Mouse (Mus musculus): ENCODE results near the gene Cyb561a3.

Cyb561a3 gene

DNA sequence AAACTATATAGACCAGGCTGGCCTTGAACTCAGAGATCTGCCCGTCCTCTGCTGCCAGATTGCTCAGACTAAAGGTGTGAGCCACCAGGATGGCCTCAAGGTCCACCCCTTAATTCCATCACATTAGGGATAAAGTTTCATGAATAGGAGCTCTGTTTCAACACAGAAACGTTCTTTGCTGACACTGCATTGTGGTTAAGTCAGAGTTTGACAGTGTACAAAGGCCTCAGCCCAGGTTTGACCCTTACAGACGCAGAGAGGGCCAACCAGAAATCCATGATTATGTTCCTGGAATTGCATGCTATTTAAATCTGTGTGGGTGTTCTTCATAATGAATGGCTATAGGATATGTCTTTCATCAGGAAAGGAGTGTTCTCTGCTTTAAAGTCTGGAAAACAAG is 13.3 kb downstream of the Cyb561a3 start:
- no peak for DNase-seq (ENCODE audit: low spot score in 2 of 2)

DNA sequence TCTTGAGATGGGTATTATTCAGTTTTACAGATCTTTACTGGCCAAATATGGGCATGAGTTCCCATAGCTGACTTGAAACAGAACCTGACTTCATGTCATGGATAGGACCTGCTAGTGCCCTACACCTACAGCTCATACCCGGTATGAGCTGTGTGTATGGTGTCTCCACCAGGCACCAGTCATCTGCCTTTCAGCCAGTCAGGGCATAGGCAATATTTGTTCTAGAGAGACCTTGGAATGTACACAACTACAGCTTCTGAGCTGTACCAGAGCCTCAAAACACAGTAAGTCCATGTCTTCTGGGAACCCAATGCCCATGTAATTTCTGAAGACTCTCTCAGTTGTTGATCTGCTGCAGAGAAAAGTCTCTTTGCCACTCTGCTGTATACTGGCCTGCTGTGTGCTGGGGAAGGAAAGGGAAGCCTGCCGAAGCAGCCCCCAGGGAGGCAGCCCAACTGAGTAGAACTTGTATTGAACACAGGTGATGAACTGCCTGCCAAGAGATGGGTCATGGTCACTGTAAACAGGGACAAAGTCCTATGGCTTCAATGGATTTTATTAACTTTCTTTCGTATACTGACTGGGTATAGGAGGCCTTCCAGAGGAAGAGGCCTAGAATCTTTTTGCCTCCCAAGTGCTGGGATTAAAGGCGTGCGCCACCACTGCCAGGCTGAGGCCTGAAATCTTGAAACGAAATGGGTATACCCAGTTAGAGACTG is 14.8 kb downstream of the Cyb561a3 start:
- DNase-seq (ENCODE audit: low spot score in 2 of 2), result no peak

DNA sequence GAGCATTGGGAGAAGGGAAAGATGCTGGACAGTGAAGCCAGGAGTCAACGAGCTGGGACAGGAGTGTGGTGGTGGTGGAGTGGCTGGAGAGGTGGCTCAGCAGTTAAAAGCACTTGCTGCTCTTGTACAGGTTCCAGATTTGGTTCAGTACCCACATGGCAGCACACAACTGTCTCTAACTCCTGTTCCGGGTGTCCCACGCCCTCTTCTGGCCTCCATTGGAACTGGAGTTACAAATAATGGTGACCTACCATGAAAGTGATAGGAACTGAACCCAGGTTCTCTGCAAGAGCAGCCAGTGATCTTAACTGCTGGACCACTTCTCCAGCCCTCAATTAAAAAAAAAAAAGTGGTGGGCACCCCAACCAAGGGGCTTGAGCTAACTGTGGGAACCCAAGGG is 21.2 kb downstream of the Cyb561a3 start:
- peak; percentile 59 to 74 for DNase-seq (ENCODE audit: low spot score in 2 of 2)

- DNase-seq (ENCODE audit: low spot score in 2 of 2), result no peak
Measured at GRCm38 (mm10) chr19:10599648-10600047, 22.7 kb downstream of the Cyb561a3 start.

DNA sequence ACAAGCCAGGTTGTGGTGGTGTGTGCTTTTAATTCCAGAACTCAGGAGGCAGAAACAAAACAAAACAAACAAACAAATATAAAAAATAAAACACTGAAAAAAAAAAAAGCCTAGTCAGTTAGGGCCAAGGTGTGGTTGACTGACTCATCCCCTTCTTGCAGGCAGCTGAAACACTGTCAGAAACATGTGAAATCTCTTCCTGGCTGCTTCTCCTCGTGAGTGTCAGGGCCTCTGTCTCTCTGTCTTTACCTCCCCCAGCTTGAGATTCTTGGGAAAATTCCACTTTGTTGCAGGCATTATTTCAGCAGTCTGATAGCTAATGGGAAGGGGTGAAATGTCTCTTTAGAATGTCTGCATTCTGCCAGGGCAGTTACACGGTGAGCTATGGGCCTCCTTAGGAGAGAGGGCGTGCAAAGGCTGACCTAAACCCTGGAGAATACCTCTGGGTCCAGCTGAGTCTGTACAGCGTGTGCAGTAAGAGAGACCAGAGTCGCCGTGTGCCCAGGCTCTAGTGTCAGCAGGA is 25.3 kb downstream of the Cyb561a3 start:
- no peak for DNase-seq (ENCODE audit: low spot score in 2 of 2)

DNA sequence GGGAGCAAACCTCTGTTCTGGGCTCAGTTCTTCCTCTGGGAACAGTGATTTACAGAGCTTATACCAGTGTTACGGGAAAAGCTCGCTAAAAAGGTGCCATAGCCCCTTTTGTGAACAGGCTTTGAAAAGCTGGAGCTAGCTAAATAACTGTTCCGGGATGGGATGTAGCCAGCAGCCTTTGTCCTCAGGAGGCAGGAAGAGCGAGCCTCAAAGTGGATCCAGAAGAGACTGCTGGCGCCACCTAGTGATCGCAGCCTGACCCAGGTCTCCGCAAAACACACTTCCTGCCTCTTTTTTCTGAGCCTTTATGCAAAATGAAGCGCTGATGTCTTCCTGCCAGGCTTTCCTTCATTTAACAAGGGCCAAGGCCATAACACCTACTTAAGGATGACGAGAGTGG is 25.8 kb downstream of the Cyb561a3 start:
- peak; percentile 83 to 94 for DNase-seq (ENCODE audit: low spot score in 2 of 2)

DNA sequence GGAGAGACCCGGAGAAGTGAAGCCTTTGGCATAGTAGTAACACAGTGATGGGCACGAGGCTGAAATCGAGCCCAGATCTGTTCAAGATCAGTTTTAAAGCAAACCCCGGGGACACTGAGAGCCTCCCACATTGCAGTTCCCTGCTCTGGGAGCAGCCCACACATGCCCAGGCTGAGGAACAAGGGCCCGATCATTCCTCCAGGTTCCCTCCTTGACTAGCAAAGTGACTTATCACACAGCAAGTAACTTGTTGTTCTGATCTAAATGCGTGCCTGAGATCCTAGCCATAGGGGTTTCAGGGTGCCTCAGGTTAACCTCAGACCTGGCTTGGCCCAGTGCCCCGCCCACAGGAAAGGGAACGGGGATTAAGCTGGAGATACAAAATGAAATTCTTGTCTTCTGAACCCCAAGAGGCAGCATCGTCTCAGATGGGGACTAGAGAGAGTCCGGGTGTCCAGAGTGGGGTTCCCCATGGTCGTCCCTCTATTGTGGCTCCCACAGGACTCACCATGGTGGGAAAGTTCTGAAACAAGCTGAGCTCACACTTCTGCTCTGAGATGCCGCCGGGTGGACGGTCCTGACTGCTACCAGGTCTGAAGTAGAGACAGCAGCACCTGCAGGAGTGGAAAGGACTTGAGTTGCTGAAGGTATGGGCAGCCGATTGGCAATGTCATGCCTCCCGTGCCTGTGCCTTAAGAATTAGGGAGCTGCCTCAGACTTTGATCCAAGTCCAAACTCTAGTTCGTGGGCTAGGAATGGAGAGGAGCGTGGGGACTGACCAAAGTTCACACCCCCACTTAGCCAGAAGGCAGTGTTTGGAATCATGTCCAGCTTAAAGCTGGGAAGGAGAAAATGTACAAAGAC is 26.9 kb downstream of the Cyb561a3 start:
- no peak for DNase-seq (ENCODE audit: low spot score in 2 of 2)

- no peak for DNase-seq (ENCODE audit: low spot score in 2 of 2)
Measured at GRCm38 (mm10) chr19:10604534-10604933, 27.6 kb downstream of the Cyb561a3 start.

DNA sequence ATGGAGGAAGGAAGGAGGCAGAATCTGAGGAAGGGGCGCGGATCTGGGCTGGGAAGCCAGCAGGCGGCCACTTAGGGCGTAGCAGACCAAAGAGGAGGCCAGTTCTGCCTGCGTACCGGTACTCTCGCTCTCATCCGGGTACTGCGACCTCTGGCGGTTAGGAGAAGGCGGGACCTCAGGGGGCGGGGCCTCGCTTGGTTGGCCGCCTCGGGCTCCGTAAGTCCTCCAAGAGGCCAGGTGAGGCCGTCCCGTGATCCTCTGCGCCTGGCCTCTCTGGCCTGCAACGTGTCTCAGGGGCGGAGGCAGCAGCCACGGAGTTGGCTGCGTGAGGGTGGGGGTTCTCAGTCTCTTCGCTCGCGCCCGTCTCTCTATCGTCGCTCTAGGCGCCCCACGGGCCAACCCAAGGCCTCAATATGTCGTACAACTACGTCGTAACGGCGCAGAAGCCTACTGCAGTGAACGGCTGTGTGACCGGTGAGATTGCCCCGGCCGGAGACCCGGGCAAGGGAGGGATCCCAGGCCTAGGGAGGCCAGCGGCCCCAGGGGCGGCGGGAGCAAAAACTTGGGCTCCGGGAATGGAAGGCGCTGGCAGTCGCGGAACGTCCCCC is 28.4 kb downstream of the Cyb561a3 start, which contains the start of the genes Ddb1 and Tkfc:
Ddb1 (plus strand) TSS at position 35 of the 608 bp plus-strand sequence.
Tkfc (minus strand) TSS at position 362 of the 608 bp plus-strand sequence.
- DNase-seq (ENCODE audit: low spot score in 2 of 2), result peak; percentile 99 to 100

GRCm38 (mm10) chr19:10605901-10606622 is 29.1 kb downstream of the Cyb561a3 start:
- DNase-seq (ENCODE audit: low spot score in 2 of 2), result no peak

DNA sequence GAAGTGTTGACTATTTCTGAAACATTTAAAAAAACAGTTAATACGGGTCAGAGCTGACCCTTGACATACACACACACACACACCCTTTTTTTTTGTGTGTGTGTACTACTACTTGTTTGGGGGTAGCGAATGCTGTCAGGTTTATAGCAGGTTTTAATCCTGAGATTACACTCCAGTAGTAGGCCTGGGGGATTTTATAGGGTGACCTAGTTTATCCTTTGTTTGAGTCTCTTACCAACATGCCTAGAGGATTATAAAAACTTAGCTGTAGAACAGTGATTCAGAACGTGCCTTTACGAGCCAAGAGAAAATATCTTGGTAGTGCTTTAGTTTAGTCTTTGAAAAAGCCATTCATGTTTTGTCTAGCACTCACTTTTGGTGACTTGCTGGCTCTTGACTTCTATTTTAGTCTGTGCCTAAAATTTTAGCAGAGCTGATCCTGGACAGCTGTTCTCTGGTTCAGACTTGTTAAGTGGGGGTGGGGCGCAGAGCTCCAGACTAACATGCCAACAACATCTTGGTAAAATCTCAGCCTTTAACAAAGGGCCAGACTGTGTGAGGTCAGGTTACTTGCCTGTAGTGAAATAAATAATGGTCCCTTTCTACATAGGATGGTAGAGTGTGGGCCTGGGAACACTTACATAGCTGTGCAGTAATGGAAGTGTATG is 31.7 kb downstream of the Cyb561a3 start:
- no peak for DNase-seq (ENCODE audit: low spot score in 2 of 2)

DNA sequence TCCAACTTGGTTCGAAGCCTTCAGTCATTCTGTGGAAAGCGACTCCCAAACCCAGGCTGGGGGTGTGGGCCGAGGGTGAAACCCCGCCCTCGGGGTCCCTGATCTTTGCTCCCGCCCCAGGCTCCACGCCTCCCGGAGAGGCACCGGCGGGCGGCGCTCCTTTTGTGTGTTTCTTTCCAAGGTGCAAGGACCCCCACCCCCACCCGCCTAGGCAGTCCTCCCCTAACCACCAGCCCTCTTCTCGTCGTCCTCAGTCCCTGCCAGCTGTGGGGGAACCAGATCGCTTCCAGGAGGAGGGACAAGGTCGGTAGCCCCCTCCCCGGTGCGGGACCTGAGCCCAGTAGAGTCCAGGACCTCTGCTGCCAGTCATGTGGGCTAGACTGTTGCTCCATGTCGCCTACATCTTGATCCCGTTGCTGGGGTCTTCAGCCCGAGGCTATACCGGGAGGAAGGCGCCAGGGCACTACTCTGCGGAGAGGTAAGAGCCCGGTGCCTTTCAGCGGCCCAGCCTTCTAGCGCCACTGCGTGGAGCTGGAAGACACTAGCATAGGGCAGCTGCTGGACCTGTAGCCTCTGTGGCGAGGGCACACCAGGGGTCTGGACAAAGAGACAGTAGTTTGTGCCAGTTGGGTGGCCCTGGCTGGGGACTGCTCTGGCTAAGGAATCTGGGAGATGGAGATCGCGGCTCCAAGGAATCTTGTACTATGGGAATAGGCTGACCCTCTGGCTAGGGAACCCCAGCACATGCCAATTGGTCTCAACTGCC is 57.3 kb downstream of the Cyb561a3 start, which contains the start of gene Vwce:
Vwce (plus strand) TSS at position 108 of the 766 bp plus-strand sequence.
- DNase-seq (ENCODE audit: low spot score in 2 of 2), result peak; percentile 69 to 81

- DNase-seq (ENCODE audit: low spot score in 2 of 2), result peak; percentile 63 to 75
Measured at GRCm38 (mm10) chr19:10634872-10635318, 57.9 kb downstream of the Cyb561a3 start.

- peak in 1 of 2 experiments; percentile 55 for DNase-seq (ENCODE audit: low spot score in 2 of 2)
Measured at GRCm38 (mm10) chr19:10637840-10638239, 60.9 kb downstream of the Cyb561a3 start.

- no peak for DNase-seq (ENCODE audit: low spot score in 2 of 2)
Measured at GRCm38 (mm10) chr19:10640080-10640479, 63.1 kb downstream of the Cyb561a3 start.

GRCm38 (mm10) chr19:10640589-10641378 is 63.8 kb downstream of the Cyb561a3 start:
- DNase-seq (ENCODE audit: low spot score in 2 of 2), result no peak
